24 mouse cellular contexts compared by ENCODE assay signal in genomic region chr2:68412149-68412548, GRCm38 (mm10). TPM values are rescaled to one million over a fixed set of nuclear protein-coding genes. Genes with fewer than 3 reads are reported as not detected.
DNase-seq lines count a peak whose midpoint lies in the region; ATAC-seq and TF ChIP-seq lines count a peak whose summit lies in the region.
"Had no signal": no experiment of that assay in that cellular context is flagged by ENCODE, and none has a peak within 500 bp of the region (broad histone marks: within the 10 kb centered on the region; RNA-seq: fewer than 3 reads in every experiment).

No protein-coding gene starts in this region.

- H3K4me2 ChIP-seq in heart, embryonic 13.5 days: 0 out of 2 replicates have a peak overlapping the region, but pooled peaks have one; percentile 20
- no peak overlapping the region for H3K4me2 ChIP-seq in heart, embryonic 16.5 days (ENCODE audit: low read depth, low read length)
- H3K4me2 ChIP-seq: embryonic facial prominence, embryonic 13.5 days; limb, embryonic 13.5 days; liver, embryonic 13.5 days; lung, embryonic 14.5 days; midbrain, embryonic 15.5 days had no signal

- ATAC-seq in heart, embryonic 13.5 days (ENCODE audit: extremely low read depth, insufficient number of reproducible peaks, low FRiP score, low TSS enrichment): no peak
- no peak for ATAC-seq in heart, embryonic 16.5 days (replicated peaks; ENCODE audit: extremely low read depth, insufficient read depth, low FRiP score)
- ATAC-seq: forebrain, postnatal 0 days; hindbrain, postnatal 0 days; intestine, postnatal 0 days; midbrain, embryonic 15.5 days had no signal

- H3K27me3 ChIP-seq in heart, embryonic 13.5 days (replicated peaks): no peaks in the 10 kb centered on the region
- H3K27me3 ChIP-seq in heart, embryonic 16.5 days (ENCODE audit: control insufficient read depth, insufficient read depth, low read length): no peaks in the 10 kb centered on the region
- H3K27me3 ChIP-seq: embryonic facial prominence, embryonic 13.5 days; limb, embryonic 13.5 days; liver, embryonic 13.5 days; midbrain, embryonic 15.5 days; Patski had no signal

- intact Hi-C loops in left cerebral cortex, adult 2 months (cut with DNase I): no loop called here

- H3K4me3 ChIP-seq in heart, embryonic 13.5 days: no peak overlapping the region
- no peak overlapping the region for H3K4me3 ChIP-seq in left cerebral cortex, adult 2 months
- H3K4me3 ChIP-seq in heart, embryonic 16.5 days (ENCODE audit: low read length): no peak overlapping the region
- H3K4me3 ChIP-seq: embryonic facial prominence, embryonic 13.5 days; gastrocnemius, adult 2 months; limb, embryonic 13.5 days; liver, embryonic 13.5 days; midbrain, embryonic 15.5 days; myocyte had no signal

- no peaks in the 10 kb centered on the region for H3K9me3 ChIP-seq in heart, embryonic 13.5 days
- H3K9me3 ChIP-seq in heart, embryonic 16.5 days (replicated peaks; ENCODE audit: control insufficient read depth, low read length): no peaks in the 10 kb centered on the region; the same call in 1 of the 2 replicates
- H3K9me3 ChIP-seq: embryonic facial prominence, embryonic 13.5 days; limb, embryonic 13.5 days; liver, embryonic 13.5 days; midbrain, embryonic 15.5 days had no signal

- WGBS in heart, embryonic 13.5 days: 27% methylated on average over 5 of the region's 5 CpGs
- WGBS in heart, embryonic 16.5 days: 41% methylated on average over 5 of the region's 5 CpGs

- TF ChIP-seq CTCF in left cerebral cortex, adult 2 months (IDR thresholded peaks at IDR 0.05): no peak

- DNase-seq in heart, adult 18-20 months: no peak
- no peak for DNase-seq in left cerebral cortex, adult 2 months (ENCODE audit: extremely low spot score in 1 of 2, low spot score in 2 of 2)
- no peak for DNase-seq in left cerebral cortex, adult 9 months (ENCODE audit: low spot score in 2 of 2)
- no peak for DNase-seq in testis, postnatal 10 days (ENCODE audit: low spot score)
- no peak for DNase-seq in right cerebral cortex, postnatal 25 days
- DNase-seq: adrenal gland, adult 8-10 months; cerebellum, adult 9-10 months; forebrain, postnatal 0 days; gastrocnemius, adult 2 months; kidney, postnatal 36 days; layer of hippocampus, adult 9-11 months; liver, embryonic 13.5 days; lung, embryonic 14.5 days; lung, postnatal 36 days; right cerebral cortex, postnatal 4 days had no signal

- peak overlapping the region; percentile 77 for H3K27ac ChIP-seq in heart, embryonic 13.5 days (replicated peaks)
- H3K27ac ChIP-seq in left cerebral cortex, adult 2 months: peak overlapping the region; percentile 64
- H3K27ac ChIP-seq in heart, embryonic 16.5 days (ENCODE audit: low read length): peak overlapping the region; percentile 70
- H3K27ac ChIP-seq: embryonic facial prominence, embryonic 13.5 days; hindbrain, postnatal 0 days; limb, embryonic 13.5 days; liver, embryonic 13.5 days; midbrain, embryonic 15.5 days had no signal

- H3K36me3 ChIP-seq in heart, embryonic 13.5 days: peaks cover 6% of the 10 kb centered on the region; the same call in 1 of the 2 replicates
- H3K36me3 ChIP-seq in heart, embryonic 16.5 days (ENCODE audit: control insufficient read depth, insufficient read depth): 0 out of 2 replicates have a peak, but pooled peaks cover 2% of the 10 kb centered on the region
- H3K36me3 ChIP-seq: embryonic facial prominence, embryonic 13.5 days; limb, embryonic 13.5 days; liver, embryonic 13.5 days; midbrain, embryonic 15.5 days had no signal

- H3K4me1 ChIP-seq in heart, embryonic 13.5 days: peaks cover 90% of the 10 kb centered on the region
- H3K4me1 ChIP-seq in heart, embryonic 16.5 days (ENCODE audit: control insufficient read depth, insufficient read depth, low read length): peaks cover 58% of the 10 kb centered on the region

- peak overlapping the region; percentile 63 for H3K9ac ChIP-seq in heart, embryonic 13.5 days
- peak overlapping the region; percentile 34; the same call in 1 of the 2 replicates for H3K9ac ChIP-seq in heart, embryonic 16.5 days (ENCODE audit: low read length)
- H3K9ac ChIP-seq: embryonic facial prominence, embryonic 13.5 days; forebrain, postnatal 0 days; limb, embryonic 13.5 days; liver, embryonic 13.5 days; lung, embryonic 14.5 days; midbrain, embryonic 15.5 days had no signal

RNA-seq across cellular contexts. Expression of gene Stk39, which starts 59.9 kb away (rescaled TPM):
- polyA plus RNA-seq in heart, embryonic 13.5 days (2015; fragmentation: Nextera tagmentation; extraction: Ambion mirVana): 49.6 and 51.5 TPM in 2 replicates
- 10 to 100 TPM; 88.1 to 97.1 TPM for total RNA-seq in heart, adult 18-20 months (2021)
- total RNA-seq in left cerebral cortex, adult 2 months (2021): 10 to 100 TPM; 82.0 to 87.6 TPM
- polyA plus RNA-seq in heart, embryonic 16.5 days (2015; fragmentation: Nextera tagmentation; extraction: Ambion mirVana): 61.8 and 66.0 TPM in 2 replicates
